Comparison of ENCODE assay signal across 16 mouse cellular contexts in the genomic region with DNA sequence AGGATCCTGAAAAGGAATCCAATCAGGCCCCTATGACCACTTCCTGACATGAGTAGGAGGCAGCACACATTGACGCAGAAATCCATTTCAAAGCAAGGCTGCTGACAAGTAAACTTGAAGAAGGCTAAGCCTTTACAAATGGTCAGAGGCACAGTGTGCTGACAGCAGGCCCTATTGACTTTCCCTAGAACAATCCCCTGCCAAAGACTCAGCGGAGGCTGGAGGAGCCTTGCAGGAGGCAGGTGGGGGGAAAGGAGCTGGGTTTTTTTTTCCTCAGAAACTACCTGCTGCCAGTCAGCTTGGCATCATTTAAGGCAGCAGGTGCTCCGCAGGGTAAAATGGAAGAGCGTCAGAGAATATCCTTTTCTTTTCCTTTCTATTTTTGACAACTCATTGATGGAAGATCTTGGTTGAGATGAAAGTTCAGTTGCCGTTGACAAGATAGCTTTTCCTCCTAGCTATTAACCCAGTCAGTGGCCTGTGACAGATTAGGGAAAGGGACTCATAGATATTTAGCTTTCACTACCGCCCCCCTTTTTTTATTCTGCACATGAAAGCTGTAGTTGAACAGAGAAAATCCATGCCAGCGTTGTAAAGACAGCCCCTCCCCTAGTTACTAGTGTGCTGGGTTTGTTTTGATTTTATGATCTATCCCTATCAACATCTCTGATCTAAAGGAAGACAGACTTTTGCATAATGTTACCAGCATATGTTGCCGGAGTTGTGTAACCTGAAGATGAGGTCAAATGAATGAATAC.
DNase-seq lines count a peak whose midpoint lies in the region; ATAC-seq and TF ChIP-seq lines count a peak whose summit lies in the region.
"Had no signal": no experiment of that assay in that cellular context is flagged by ENCODE, and none has a peak within 500 bp of the region (broad histone marks: within the 10 kb centered on the region; RNA-seq: fewer than 3 reads in every experiment).

No protein-coding gene starts in this region.

- no peaks in the 10 kb centered on the region for H3K9me3 ChIP-seq in forebrain, embryonic 15.5 days
- H3K9me3 ChIP-seq in forebrain, embryonic 12.5 days, result no peaks in the 10 kb centered on the region
- H3K9me3 ChIP-seq in forebrain, postnatal 0 days (ENCODE audit: low read length), result no peaks in the 10 kb centered on the region
- no peaks in the 10 kb centered on the region for H3K9me3 ChIP-seq in midbrain, postnatal 0 days (ENCODE audit: low read length)
- H3K9me3 ChIP-seq: hindbrain, embryonic 10.5 days; intestine, embryonic 15.5 days; kidney, embryonic 15.5 days; limb, embryonic 12.5 days; liver, embryonic 15.5 days had no signal

- no peaks in the 10 kb centered on the region for H3K27me3 ChIP-seq in forebrain, embryonic 15.5 days
- no peaks in the 10 kb centered on the region for H3K27me3 ChIP-seq in forebrain, embryonic 12.5 days
- H3K27me3 ChIP-seq in cerebellum, adult 2 months (ENCODE audit: control insufficient read depth, insufficient read depth, low read length), result no peaks in the 10 kb centered on the region
- H3K27me3 ChIP-seq in forebrain, postnatal 0 days (ENCODE audit: insufficient read depth, low read length), result no peaks in the 10 kb centered on the region
- H3K27me3 ChIP-seq in midbrain, postnatal 0 days (ENCODE audit: insufficient read depth, low read length), result no peaks in the 10 kb centered on the region
- H3K27me3 ChIP-seq: intestine, embryonic 15.5 days; kidney, embryonic 15.5 days; limb, embryonic 12.5 days; liver, embryonic 15.5 days had no signal

- H3K4me1 ChIP-seq in forebrain, embryonic 15.5 days, result peaks cover 10% of the 10 kb centered on the region
- peaks cover 9% of the 10 kb centered on the region for H3K4me1 ChIP-seq in forebrain, embryonic 12.5 days
- H3K4me1 ChIP-seq in cerebellum, adult 2 months (ENCODE audit: control insufficient read depth, insufficient read depth, low read length), result peaks cover 3% of the 10 kb centered on the region; the same call in 1 of the 2 replicates
- H3K4me1 ChIP-seq in forebrain, postnatal 0 days (ENCODE audit: insufficient read depth), result no peaks in the 10 kb centered on the region; the same call in 1 of the 2 replicates
- H3K4me1 ChIP-seq in midbrain, postnatal 0 days (ENCODE audit: insufficient read depth, low read length), result no peaks in the 10 kb centered on the region
- H3K4me1 ChIP-seq: intestine, embryonic 15.5 days; kidney, embryonic 15.5 days; limb, embryonic 12.5 days; liver, embryonic 15.5 days had no signal

- no peak overlapping the region for H3K4me2 ChIP-seq in forebrain, embryonic 15.5 days (replicated peaks)
- no peak overlapping the region for H3K4me2 ChIP-seq in forebrain, embryonic 12.5 days
- H3K4me2 ChIP-seq in forebrain, postnatal 0 days (ENCODE audit: low read depth), result no peak overlapping the region
- H3K4me2 ChIP-seq in midbrain, postnatal 0 days (ENCODE audit: low read depth, low read length, poor library complexity, severe bottlenecking), result no peak overlapping the region
- H3K4me2 ChIP-seq: intestine, embryonic 15.5 days; kidney, embryonic 15.5 days; limb, embryonic 12.5 days; liver, embryonic 15.5 days had no signal

- DNase-seq in cerebellum, adult 2 months, result peak; percentile 65 to 81
- DNase-seq in forebrain, postnatal 0 days, result peak; percentile 50
- DNase-seq in midbrain, postnatal 0 days (ENCODE audit: low spot score), result peak; percentile 7
- DNase-seq in layer of hippocampus, adult 2 months (ENCODE audit: low spot score in 2 of 2), result no peak
- DNase-seq: embryo, embryonic 11 days; gastrocnemius, postnatal 25 days; lung, postnatal 10 days; thymus, postnatal 14 days had no signal

- TF ChIP-seq POLR2A in cerebellum, adult 2 months (IDR thresholded peaks at IDR 0.05; ENCODE audit: borderline replicate concordance, insufficient read depth, low read length), result no peak

- no peak overlapping the region for H3K4me3 ChIP-seq in forebrain, embryonic 15.5 days
- no peak overlapping the region for H3K4me3 ChIP-seq in forebrain, embryonic 12.5 days (replicated peaks)
- H3K4me3 ChIP-seq in cerebellum, adult 2 months (replicated peaks; ENCODE audit: insufficient read depth, low read depth, low read length), result no peak overlapping the region
- H3K4me3 ChIP-seq in forebrain, postnatal 0 days (ENCODE audit: low read depth, low read length), result no peak overlapping the region
- no peak overlapping the region for H3K4me3 ChIP-seq in midbrain, postnatal 0 days (ENCODE audit: low read depth, low read length)
- no peak overlapping the region for H3K4me3 ChIP-seq in layer of hippocampus, adult 2 months
- H3K4me3 ChIP-seq: hindbrain, embryonic 10.5 days; intestine, embryonic 15.5 days; kidney, embryonic 15.5 days; limb, embryonic 12.5 days; liver, embryonic 15.5 days had no signal

- peak; percentile 63; the same call in 1 of the 2 replicates for ATAC-seq in forebrain, embryonic 15.5 days (replicated peaks)
- ATAC-seq in forebrain, embryonic 12.5 days (ENCODE audit: low FRiP score), result no peak
- peak; percentile 47; the same call in 1 of the 2 replicates for ATAC-seq in forebrain, postnatal 0 days
- ATAC-seq in midbrain, postnatal 0 days (ENCODE audit: low FRiP score), result no peak
- ATAC-seq in inflammation-experienced regulatory T-cells, adult 6 months, result no peak
- ATAC-seq: intestine, embryonic 15.5 days had no signal

- TF ChIP-seq CTCF in cerebellum, adult 2 months (IDR thresholded peaks at IDR 0.05; ENCODE audit: borderline replicate concordance, insufficient read depth, low read depth, low read length), result no peak
- no peak for TF ChIP-seq CTCF in forebrain, postnatal 0 days (IDR thresholded peaks at IDR 0.05; ENCODE audit: low read depth)
- TF ChIP-seq CTCF in midbrain, postnatal 0 days (IDR thresholded peaks at IDR 0.05), result no peak
- no peak for TF ChIP-seq CTCF in layer of hippocampus, adult 2 months (conservative IDR thresholded peaks at IDR 0.05)

- peak overlapping the region; percentile 9; the same call in 1 of the 2 replicates for H3K27ac ChIP-seq in forebrain, embryonic 15.5 days (replicated peaks)
- H3K27ac ChIP-seq in forebrain, embryonic 12.5 days, result no peak overlapping the region
- peak overlapping the region; percentile 0; the same call in 1 of the 2 replicates for H3K27ac ChIP-seq in cerebellum, adult 2 months (ENCODE audit: insufficient read depth, low read length)
- no peak overlapping the region for H3K27ac ChIP-seq in forebrain, postnatal 0 days (ENCODE audit: low read depth, low read length)
- H3K27ac ChIP-seq in midbrain, postnatal 0 days (ENCODE audit: low read depth, low read length), result no peak overlapping the region
- H3K27ac ChIP-seq in layer of hippocampus, adult 2 months, result no peak overlapping the region
- H3K27ac ChIP-seq: hindbrain, embryonic 10.5 days; intestine, embryonic 15.5 days; kidney, embryonic 15.5 days; limb, embryonic 12.5 days; liver, embryonic 15.5 days had no signal

- 30% methylated on average over 8 of the region's 8 CpGs for WGBS in forebrain, embryonic 15.5 days
- 31% methylated on average over 8 of the region's 8 CpGs for WGBS in forebrain, embryonic 12.5 days
- WGBS in cerebellum, adult 2 months, result 20% methylated on average over 8 of the region's 8 CpGs
- 23% methylated on average over 8 of the region's 8 CpGs for WGBS in forebrain, postnatal 0 days
- WGBS in midbrain, postnatal 0 days, result 27% methylated on average over 8 of the region's 8 CpGs

- no peak overlapping the region for H3K9ac ChIP-seq in forebrain, embryonic 15.5 days (replicated peaks)
- no peak overlapping the region for H3K9ac ChIP-seq in forebrain, embryonic 12.5 days
- no peak overlapping the region for H3K9ac ChIP-seq in forebrain, postnatal 0 days
- H3K9ac ChIP-seq in midbrain, postnatal 0 days (replicated peaks; ENCODE audit: low read length, poor library complexity, severe bottlenecking), result no peak overlapping the region
- H3K9ac ChIP-seq: intestine, embryonic 15.5 days; kidney, embryonic 15.5 days; limb, embryonic 12.5 days; liver, embryonic 15.5 days had no signal

- H3K36me3 ChIP-seq in forebrain, embryonic 15.5 days, result no peaks in the 10 kb centered on the region
- H3K36me3 ChIP-seq in forebrain, embryonic 12.5 days (replicated peaks), result no peaks in the 10 kb centered on the region
- H3K36me3 ChIP-seq in forebrain, postnatal 0 days (ENCODE audit: insufficient read depth), result no peaks in the 10 kb centered on the region
- H3K36me3 ChIP-seq in midbrain, postnatal 0 days (ENCODE audit: insufficient read depth, low read length), result no peaks in the 10 kb centered on the region
- H3K36me3 ChIP-seq: hindbrain, embryonic 10.5 days; intestine, embryonic 15.5 days; kidney, embryonic 15.5 days; limb, embryonic 12.5 days; liver, embryonic 15.5 days had no signal

Comparison
In these comparisons a context has a peak if more than half of its experiments do, and no peak if none do; other contexts are left out.
1. ATAC-seq: peak in forebrain, embryonic 15.5 days (single experiment) and forebrain, postnatal 0 days (single experiment); none in forebrain, embryonic 12.5 days (single experiment), midbrain, postnatal 0 days (single experiment) and inflammation-experienced regulatory T-cells, adult 6 months (single experiment).
2. H3K27ac ChIP-seq: peak in forebrain, embryonic 15.5 days (single experiment) and cerebellum, adult 2 months (single experiment); none in forebrain, embryonic 12.5 days (single experiment), forebrain, postnatal 0 days (single experiment), midbrain, postnatal 0 days (single experiment) and layer of hippocampus, adult 2 months (single experiment).
3. DNase-seq: peak in cerebellum, adult 2 months (2 of 2), forebrain, postnatal 0 days (single experiment) and midbrain, postnatal 0 days (single experiment); none in layer of hippocampus, adult 2 months (0 of 2).